Mouse (Mus musculus) embryonic facial prominence, embryonic 12.5 days (tissue): ENCODE measurements around the gene Olfr424. TPM values are rescaled to one million over a fixed set of nuclear protein-coding genes. Genes with fewer than 3 reads are reported as not detected.

Experiments
- ATAC-seq: fragments of 200-750 bp; cut with Nextera tagmentation; 2 replicates; pipeline ENCODE4 v1.8.0; 2017; ENCODE audit not compliant: insufficient number of reproducible peaks, insufficient read depth, low FRiP score, low TSS enrichment
- H3K27ac ChIP-seq: fragments of 300-500 bp; sonication (generic); 2 replicates; pipeline ENCODE4 v1.5.1; 2016; ENCODE audit warnings: mild to moderate bottlenecking
- H3K27me3 ChIP-seq: fragments of 300-500 bp; sonication (generic); 2 replicates; pipeline ENCODE4 v1.6.1; 2016; ENCODE audit warnings: mild to moderate bottlenecking, moderate library complexity
- H3K36me3 ChIP-seq: fragments of 300-500 bp; sonication (generic); 2 replicates; pipeline ENCODE4 v1.6.1; 2016; ENCODE audit warnings: mild to moderate bottlenecking
- H3K4me1 ChIP-seq: fragments of 300-500 bp; sonication (generic); 2 replicates; pipeline ENCODE4 v1.6.1; 2016
- H3K4me2 ChIP-seq: fragments of 300-500 bp; sonication (generic); replicated peaks from 2 replicates; pipeline ENCODE4 v1.6.1; 2016; ENCODE audit warnings: mild to moderate bottlenecking, moderate library complexity
- H3K4me3 ChIP-seq: fragments of 300-500 bp; sonication (generic); 2 replicates; pipeline ENCODE4 v1.5.1; 2016; ENCODE audit warnings: mild to moderate bottlenecking
- H3K9ac ChIP-seq: fragments of 300-500 bp; sonication (generic); 2 replicates; pipeline ENCODE4 v1.6.1; 2016; ENCODE audit warnings: mild to moderate bottlenecking, moderate library complexity
- H3K9me3 ChIP-seq: fragments of 300-500 bp; sonication (generic); 2 replicates; pipeline ENCODE4 v1.6.1; 2016; ENCODE audit warnings: mild to moderate bottlenecking, moderate library complexity
- WGBS: fragments of 180-500 bp; shearing (Covaris S2); methylation state at CpG from one replicate; pipeline ENCODE4 v1.1.7; 2016; 5-methylcytosine and 5-hydroxymethylcytosine counted together
- polyA plus RNA-seq: library from polyadenylated mRNA; unstranded; fragments of >200 nt; fragmentation: Nextera tagmentation; extraction: Ambion mirVana; gene quantifications from 2 replicates; pipeline ENCODE4 v1.2.1, GENCODE M21; 2016

Olfr424 gene
- polyA plus RNA-seq, 1 experiment from 2014 or later: not detected

DNA sequence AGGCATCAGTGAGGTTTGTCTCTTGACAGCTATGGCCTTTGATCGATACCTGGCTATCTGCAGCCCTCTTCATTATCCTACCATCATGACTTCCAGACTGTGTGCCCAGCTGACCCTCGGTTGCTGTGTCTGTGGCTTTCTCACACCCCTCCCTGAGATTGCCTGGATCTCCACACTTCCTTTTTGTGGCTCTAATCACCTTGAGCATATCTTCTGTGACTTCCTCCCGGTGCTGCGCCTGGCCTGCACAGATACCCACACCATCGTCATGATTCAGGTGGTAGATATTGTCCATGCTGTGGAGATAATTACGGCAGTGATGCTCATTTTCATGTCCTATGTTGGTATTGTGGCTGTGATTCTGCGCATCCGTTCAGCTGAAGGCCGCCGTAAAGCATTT lies 27.8 kb downstream of the Olfr424 start:
- Histone ChIP-seq H3K9ac (no peak overlapping the region), H3K4me2 (no peak overlapping the region), H3K36me3 (no peaks in the 10 kb centered on the region), H3K27ac (no peak overlapping the region), H3K4me3 (no peak overlapping the region), H3K4me1 (no peaks in the 10 kb centered on the region), H3K9me3 (no peaks in the 10 kb centered on the region), H3K27me3 (no peaks in the 10 kb centered on the region)
- 92% methylated on average over 10 of the region's 10 CpGs for WGBS
- no peak for ATAC-seq

DNA sequence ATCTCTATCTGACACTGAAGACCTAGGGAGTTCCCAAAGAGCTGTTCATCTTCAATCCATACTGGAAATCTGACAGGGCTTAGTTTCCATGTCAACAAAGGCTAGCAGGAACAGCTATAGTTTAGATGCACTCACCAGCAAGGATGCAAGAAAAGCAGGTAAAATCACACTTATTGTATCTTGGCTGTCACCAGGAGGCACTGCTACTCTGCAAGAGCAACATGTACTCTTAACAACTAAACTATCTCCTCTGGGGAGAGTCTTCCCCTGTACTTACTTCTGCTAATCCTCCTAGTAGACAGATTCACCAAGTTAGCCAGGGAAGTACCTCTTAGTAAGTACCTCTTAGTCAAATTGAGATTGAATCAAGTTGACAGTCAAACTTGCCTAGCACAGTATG lies 37.7 kb downstream of the Olfr424 start:
- Histone ChIP-seq H3K27ac (no peak overlapping the region), H3K36me3 (no peaks in the 10 kb centered on the region), H3K27me3 (no peaks in the 10 kb centered on the region), H3K9me3 (no peaks in the 10 kb centered on the region), H3K4me3 (no peak overlapping the region), H3K4me1 (no peaks in the 10 kb centered on the region), H3K4me2 (no peak overlapping the region), H3K9ac (no peak overlapping the region)
- ATAC-seq: no peak

DNA sequence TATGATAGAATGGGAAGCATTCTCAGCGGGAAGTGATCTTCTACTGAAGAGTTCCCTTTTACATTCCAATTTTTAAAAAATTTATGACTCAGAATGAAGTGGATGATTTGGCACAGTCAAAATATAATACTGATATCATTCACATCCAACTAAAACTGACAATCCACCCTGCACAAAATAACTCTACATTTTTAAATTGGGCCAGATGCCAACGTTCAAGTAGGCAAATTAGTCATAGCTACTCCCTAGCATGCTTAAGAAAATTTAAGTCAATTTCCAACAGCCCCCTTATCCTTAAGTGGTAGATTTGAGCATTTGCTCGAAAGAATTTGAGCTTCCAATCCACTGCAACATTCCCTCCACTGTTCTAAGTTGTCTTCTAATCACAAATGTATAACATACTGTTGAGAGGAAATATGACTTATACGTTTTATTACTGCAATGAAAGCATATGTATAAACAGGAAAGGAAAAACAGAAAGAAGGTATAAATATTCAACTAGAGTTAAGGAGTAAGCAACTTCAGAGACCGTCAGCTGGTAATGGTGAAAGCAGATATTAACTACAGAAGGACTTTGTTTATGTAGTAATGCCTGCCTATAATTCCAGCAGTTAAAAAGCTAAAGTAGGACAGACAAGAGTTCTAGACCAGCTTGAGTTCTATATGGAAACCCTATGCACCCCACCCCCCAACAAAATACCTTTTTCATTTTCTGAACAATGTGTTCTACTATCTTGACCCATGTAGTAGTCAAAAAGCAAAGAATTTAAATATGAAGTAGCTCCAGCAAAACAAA lies 39.6 kb downstream of the Olfr424 start:
- Histone ChIP-seq H3K27ac (no peak overlapping the region), H3K9ac (no peak overlapping the region), H3K27me3 (no peaks in the 10 kb centered on the region), H3K9me3 (no peaks in the 10 kb centered on the region), H3K36me3 (no peaks in the 10 kb centered on the region), H3K4me1 (no peaks in the 10 kb centered on the region), H3K4me2 (no peak overlapping the region), H3K4me3 (no peak overlapping the region)
- 82% methylated on average over 5 of the region's 5 CpGs for WGBS
- ATAC-seq: no peak

DNA sequence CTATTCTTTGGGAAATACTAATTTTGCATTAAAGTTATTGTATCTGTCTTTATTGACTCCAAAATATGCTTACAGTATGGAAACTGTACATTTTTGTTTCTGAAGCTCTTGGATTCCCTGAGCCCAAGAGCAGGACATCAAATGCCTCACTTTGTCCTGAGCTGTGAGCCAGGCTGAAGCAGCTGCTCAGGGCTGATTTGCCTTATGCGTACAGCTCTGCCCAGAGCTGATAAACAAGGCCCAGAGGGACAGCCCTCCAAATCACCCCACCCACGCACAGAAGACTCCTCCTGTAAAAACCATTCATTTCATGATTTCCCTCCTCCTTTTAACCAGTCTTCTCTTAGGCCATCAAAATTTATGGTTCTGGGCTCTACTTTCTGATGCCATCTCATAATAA lies 40.2 kb downstream of the Olfr424 start:
- no peaks in the 10 kb centered on the region for H3K36me3 ChIP-seq
- ATAC-seq: no peak
- H3K9me3 ChIP-seq: no peaks in the 10 kb centered on the region
- H3K9ac ChIP-seq: no peak overlapping the region
- no peak overlapping the region for H3K4me3 ChIP-seq
- H3K4me1 ChIP-seq: no peaks in the 10 kb centered on the region
- WGBS: 55% methylated on average over 2 of the region's 2 CpGs
- no peaks in the 10 kb centered on the region for H3K27me3 ChIP-seq
- H3K4me2 ChIP-seq: no peak overlapping the region
- H3K27ac ChIP-seq: no peak overlapping the region

DNA sequence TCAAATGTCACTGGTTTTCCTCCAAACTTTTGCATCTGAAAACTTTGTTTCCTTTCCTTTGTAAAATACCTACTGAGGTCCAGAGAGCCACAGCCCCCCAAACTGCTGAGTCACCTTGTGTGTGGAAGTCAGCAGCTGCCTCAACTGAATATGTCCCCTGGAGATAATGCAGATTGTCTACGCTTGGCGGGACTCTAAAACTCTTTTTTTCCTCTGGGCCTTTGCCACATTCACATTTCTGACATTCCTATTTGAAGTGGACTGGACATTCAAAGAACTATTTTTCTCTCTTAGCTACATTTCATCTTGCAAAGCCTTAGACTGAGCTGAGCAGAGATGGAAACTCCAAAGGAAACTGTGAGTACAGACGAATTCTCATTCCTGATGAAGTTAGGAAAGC lies 41.3 kb downstream of the Olfr424 start, which contains the start of gene Spta1:
Gene Spta1 (plus strand): TSS at position 172 of the 400 bp plus-strand sequence.
- Histone ChIP-seq H3K4me1 (no peaks in the 10 kb centered on the region), H3K27me3 (no peaks in the 10 kb centered on the region), H3K4me2 (no peak within 1 kb of the TSS), H3K4me3 (no peak within 1 kb of the TSS), H3K36me3 (no peaks in the 10 kb centered on the region), H3K27ac (no peak within 1 kb of the TSS), H3K9ac (no peak within 1 kb of the TSS), H3K9me3 (no peaks in the 10 kb centered on the region)
- ATAC-seq: no peak
- 33% methylated on average over 3 of the region's 3 CpGs for WGBS

Other genes with a start within 250 kb of the Olfr424 start
- gene Ifi211, start 218.5 kb upstream of the Olfr424 start, polyA plus RNA-seq: 0.45 and 0.52 TPM in 2 replicates
- gene Mndal, start 189.0 kb upstream of the Olfr424 start, polyA plus RNA-seq: 0.67 and 0.74 TPM in 2 replicates
- gene Ifi203, start 188.8 kb upstream of the Olfr424 start, polyA plus RNA-seq: 0.20 and 0.40 TPM in 2 replicates
- gene Ifi202b, start 148.8 kb upstream of the Olfr424 start, polyA plus RNA-seq: 0.09 and 0.43 TPM in 2 replicates
- gene Ifi205, start 99.7 kb upstream of the Olfr424 start, polyA plus RNA-seq: not detected in 2 replicates
- 0.06 and 0.09 TPM in 2 replicates for gene Olfr433, start 90.8 kb upstream of the Olfr424 start, polyA plus RNA-seq
- gene Olfr432, start 82.3 kb upstream of the Olfr424 start, polyA plus RNA-seq: not detected in 2 replicates
- gene Olfr430, start 64.9 kb upstream of the Olfr424 start, polyA plus RNA-seq: 0.09 TPM in 1 of 2 replicates, not detected in the other
- not detected in 2 replicates for gene Olfr429, start 47.2 kb upstream of the Olfr424 start, polyA plus RNA-seq
- gene Olfr427, start 34.6 kb upstream of the Olfr424 start, polyA plus RNA-seq: not detected in 2 replicates
- 0.22 and 0.79 TPM in 2 replicates for gene Olfr231, start 10.4 kb upstream of the Olfr424 start, polyA plus RNA-seq
- 0.08 TPM in 1 of 2 replicates, not detected in the other for gene Olfr420, start 24.1 kb downstream of the Olfr424 start, polyA plus RNA-seq
- gene Spta1, start 41.3 kb downstream of the Olfr424 start, polyA plus RNA-seq: 0.93 and 1.3 TPM in 2 replicates
- gene Olfr419, start 120.5 kb downstream of the Olfr424 start, polyA plus RNA-seq: not detected in 2 replicates
- not detected in 2 replicates for gene Mptx1, start 199.0 kb downstream of the Olfr424 start, polyA plus RNA-seq
- gene Olfr417, start 233.6 kb downstream of the Olfr424 start, polyA plus RNA-seq: not detected in 2 replicates